Mouse (Mus musculus): ENCODE results near the gene Ehmt2.

GRCm38 (mm10) chr17:34879336-34879879 lies 18.9 kb upstream of the Ehmt2 start, which contains the start of gene Zbtb12:
- TF ChIP-seq CTCF (IDR thresholded peaks at IDR 0.05; ENCODE audit: extremely low read depth, insufficient read length, insufficient replicate concordance, low read depth, low read length), result no peak
- TF ChIP-seq POLR2A (IDR thresholded peaks at IDR 0.05; ENCODE audit: low read depth, low read length), result no peak
